Mouse (Mus musculus) ovary, postnatal 10 days (tissue): ENCODE results near the gene Xdh.

Source experiments
- DNase-seq: peaks from one replicate; pipeline ENCODE4 v3.0.0; 2022; ENCODE audit warnings: low spot score

The Xdh gene

DNA sequence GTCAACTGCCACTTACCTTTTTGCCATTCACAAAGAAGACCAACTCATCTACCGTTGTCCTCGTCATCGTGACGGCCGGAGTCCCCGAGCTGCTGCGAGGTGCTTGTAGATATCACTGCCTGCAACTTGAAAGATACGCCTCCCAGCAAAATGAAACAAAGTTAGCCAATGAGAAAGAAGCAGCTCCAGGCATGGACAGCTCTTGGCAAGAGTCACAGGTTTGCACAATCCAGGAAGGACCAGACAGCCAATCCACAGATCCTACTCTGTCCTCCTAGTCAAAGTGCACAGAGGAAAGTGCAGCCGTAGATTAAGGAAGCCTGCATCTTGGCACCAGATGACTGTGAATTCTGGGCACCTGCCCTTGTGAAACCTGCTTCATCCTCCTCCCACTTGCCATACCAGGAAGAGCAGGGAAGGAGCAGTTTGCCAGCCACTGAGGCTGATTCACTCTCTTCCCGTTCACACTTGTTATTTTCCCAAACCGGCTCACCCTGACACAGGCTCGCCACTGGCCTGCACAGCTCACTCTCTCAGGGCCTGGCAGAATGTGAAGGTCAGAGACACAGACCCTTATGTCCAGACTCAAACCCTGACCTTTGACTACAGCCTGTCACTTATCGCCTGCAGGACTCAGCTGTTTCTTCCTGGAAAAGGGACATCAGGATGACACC lies at the start of gene Xdh:
Gene Xdh (minus strand): TSS at position 135 of the 674 bp plus-strand sequence.
- no peak for DNase-seq

DNA sequence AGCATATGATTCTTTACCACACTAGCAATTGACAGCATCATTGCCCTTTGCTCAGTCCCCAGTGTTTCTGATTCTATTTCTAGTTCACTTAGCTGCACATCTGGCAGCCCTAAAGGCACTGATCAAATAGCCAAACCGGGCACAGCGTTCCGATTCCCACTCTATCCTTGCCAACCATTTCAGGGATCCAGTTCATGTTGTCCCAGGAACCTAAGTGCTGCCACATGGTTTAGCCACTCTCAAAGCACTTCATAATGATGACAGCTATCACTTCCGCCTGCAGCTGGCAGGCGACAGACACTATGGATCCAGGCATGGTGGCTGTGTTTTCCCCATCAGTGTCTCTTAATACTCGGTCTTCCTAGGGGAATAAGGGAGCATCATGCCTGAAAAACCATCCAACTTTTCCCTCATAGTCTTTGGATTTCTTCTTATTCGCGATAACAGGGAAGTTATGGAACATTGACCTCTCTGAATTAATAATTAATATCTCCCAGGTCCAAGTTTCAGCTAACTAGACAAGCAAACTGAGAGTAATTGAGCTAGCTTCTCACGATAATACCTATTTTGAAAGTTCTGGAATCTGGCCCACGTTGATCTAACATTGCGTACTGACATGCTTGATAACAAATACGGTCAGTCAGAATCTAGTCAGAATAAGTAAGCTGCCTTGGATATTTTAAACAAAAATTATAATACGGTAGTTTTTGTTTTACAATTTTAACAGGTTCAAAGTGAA lies 46.1 kb upstream of the Xdh start:
- no peak for DNase-seq

DNA sequence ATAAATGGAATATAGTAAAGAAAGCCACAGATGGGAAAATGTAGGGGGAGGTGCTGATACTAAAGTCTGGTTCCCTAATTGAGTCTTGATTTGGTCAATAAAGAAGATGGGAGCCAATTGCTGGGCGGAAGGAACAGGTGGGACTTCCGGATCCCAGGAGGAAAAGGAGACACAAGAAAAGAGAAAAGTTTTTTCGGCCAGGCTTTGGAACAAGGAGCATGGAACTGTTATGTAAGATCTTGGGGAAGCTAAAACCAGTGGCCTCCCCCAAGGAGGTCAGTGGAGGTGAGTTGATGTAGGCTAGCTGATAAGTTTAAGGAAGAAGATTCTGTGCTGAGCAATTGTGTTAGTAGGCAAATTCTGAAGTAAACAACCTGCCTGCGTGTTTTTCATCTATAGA lies 41.3 kb upstream of the Xdh start:
- no peak for DNase-seq

DNA sequence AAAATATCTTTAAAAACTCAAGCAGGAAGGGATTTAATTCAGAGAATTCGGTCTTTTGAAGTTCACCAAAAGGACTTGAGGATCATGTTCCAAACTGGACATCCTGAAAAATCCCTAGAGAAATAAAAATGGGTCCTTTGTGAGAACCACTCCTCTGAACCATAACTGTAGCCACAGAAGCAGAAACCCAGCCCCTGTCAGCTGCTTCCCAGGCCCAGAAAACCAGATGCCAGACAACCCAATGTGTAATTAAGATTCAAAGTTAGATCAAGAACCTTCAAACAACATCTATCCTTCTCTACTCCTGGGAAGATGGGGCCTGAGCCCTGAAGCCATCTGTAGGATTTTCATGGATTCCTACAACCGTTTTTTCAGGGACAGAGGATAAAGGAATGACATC lies 36.6 kb upstream of the Xdh start:
- DNase-seq: no peak

DNA sequence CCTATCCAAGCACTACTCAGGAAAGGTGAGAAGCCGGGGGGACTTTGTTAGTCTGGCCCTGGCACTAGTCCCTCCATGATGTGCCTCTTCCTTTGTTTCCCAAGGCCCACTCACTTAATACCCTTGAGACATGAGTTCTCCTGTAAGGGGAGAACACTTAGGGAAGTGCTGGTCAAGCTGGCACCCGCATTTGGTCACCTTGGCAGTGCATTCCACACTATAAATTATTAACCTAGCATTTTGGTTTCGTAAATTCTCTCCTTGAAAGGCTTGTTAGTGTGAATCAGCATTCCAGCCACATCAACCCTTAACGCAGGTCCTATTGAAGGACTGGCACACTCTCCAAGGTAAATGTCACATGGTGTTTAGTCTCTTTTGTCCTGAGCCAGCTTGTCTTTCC lies 35.9 kb upstream of the Xdh start:
- DNase-seq: no peak

DNA sequence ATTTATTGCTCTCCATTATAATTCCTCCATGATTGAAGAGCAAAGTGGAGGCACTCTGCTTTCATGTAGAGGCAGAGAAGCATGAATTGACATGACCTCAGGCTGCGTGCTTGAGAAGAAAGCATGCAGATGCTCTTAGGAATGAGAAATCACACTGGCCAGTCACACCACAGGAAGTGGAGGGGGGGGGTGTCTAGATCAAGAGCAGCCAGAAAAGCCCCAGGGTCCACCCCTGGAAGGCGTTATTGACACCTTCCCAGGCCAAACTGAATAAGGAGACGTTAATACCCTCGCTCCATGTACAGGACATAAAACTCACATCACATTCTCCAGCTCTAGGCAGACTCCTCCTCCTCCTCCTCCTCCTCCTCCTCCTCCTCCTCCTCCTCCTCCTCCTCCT lies 34.5 kb upstream of the Xdh start:
- no peak for DNase-seq

DNA sequence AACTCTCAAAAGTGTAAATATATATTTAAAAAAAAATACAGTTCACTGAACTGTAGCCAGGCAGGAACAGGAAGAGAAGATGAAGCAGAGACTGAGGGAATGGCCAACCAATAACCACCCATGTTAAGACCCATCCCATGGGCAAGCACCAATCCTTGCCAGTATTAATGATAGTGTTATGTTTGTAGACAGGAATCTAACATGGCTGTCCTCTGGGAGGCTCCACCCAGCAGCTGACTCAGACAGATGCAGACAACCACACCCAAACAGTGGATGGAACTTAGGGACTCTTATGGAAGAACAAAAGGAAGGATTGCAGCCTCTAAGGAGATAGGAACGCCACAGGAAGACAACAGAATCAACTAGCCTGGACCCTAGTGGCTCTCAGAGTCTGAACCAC lies 32.9 kb upstream of the Xdh start:
- no peak for DNase-seq

DNA sequence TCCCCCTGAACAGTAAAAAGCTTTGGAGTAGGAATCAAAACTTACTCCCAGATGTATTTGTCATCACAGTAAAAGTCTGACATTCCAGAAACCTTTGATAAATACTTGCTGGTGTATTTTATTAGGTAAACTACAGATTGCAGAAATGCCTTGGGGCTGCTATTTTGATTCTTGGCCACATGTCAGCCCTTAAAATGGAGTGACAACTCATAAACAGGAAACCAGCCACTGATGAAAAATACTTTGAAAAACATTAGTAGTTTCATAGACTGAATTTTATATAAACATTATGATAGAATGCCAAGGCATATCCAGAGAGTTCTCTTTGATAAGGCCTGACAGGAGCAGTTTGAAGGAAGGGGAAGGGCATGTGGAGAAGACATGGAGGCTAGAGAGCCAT lies 26.1 kb upstream of the Xdh start:
- DNase-seq: no peak

DNA sequence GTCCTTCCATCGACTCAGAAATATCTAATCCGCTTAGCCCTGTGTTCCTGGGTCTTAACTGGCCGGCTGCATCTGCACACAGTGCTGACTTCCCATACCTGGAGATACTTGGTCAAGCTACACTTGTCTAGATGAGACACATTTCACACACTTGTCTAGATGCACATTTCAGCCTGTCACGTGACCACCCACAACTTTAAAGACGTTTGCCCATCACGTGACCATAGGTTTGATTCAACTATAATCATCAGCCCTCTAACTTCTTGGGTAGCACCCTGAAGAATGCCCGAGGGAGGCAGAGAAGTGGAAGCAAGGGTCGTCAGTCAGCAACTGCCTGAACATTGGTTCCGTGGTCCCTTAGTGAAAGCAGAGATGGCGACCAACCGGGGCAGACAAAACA lies 22.7 kb upstream of the Xdh start:
- DNase-seq: no peak

DNA sequence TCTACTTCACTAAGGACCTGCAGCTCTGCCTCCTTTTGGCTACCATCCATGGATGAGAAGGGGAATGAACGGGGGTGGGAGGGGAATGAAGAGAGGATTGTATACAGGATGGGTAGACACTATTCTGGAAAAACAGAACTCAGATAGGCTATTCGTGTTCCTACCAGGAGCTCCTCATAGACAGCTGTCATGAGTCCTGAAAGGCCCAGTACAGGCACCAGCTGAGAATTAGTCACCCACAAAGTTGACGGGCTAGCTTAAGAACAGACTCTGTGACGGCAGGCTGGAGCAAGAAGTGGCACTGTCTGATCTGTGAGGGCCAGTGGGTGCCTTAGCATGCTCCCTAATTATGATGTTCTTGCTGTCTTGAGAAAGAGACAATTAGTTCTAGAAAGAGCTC lies 21.3 kb upstream of the Xdh start:
- no peak for DNase-seq

DNA sequence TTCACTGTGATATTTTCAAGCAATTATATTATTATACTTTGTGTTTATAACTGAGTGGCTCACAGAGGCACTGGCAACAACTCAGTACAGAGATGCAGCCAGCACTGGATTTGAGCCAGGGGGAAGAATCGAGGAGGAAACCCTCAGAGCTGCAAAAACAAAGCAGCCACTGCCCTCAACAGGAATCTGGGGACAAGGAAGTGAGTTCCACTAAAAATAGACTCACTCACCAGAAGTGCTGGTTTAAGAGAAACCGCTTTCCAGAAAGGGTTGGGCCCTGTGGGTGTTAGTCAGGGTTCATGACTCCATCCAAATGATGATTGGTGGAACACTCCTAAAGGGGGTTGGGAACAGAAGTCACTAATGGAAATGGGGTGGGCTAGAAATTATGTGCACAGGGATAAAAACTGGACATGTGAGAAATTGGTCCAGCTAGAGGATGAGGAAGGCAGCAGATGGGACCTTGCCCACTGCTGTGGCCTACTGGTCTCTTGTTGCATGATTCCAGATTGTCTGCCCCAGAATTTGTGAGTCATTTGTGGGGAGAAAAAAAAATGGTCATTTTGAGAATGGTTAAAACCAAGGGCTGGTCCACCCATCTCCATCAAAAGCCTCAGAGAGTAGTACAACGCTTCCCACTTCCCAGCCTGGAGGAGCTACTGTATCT lies 20.5 kb upstream of the Xdh start:
- DNase-seq: no peak

DNA sequence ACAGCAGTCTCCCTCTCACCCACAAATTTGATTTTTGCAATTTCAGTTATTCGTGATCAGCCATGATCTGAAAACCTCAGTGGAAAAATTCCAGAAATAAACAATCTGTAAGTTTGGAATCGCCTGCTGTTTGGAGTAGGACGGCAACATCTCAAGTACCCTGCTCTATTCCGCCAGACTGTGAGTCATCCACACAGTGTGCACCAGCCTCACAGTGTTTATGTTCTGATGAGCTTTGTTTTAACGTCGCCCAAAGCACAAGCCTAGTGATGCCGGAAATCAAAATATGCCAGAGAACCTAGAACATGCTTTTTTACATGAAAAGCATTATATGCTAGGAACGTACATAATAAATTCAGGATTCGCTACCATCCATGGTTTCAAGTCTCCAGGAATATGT lies 14.9 kb upstream of the Xdh start:
- DNase-seq: no peak

DNA sequence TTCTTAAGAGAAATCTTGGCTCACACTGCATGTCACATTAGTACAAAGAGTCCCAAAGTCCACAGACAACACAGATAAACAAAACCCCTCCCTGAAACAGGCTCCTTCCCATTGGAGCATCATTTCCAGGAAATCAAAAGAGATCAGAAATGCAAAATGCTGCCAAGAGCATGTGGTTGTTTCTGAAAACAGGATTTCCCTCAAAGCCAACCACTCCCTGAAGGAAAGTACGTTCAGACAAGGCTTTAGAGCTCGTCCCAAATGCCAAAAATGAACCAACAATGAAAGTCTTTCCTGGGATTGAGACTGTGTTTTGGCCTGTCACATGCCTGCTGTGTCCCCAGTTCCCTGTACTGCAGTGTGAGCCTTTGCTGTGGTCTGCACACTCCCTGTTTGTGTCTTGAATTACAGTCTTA lies 12.6 kb upstream of the Xdh start:
- DNase-seq: no peak

DNA sequence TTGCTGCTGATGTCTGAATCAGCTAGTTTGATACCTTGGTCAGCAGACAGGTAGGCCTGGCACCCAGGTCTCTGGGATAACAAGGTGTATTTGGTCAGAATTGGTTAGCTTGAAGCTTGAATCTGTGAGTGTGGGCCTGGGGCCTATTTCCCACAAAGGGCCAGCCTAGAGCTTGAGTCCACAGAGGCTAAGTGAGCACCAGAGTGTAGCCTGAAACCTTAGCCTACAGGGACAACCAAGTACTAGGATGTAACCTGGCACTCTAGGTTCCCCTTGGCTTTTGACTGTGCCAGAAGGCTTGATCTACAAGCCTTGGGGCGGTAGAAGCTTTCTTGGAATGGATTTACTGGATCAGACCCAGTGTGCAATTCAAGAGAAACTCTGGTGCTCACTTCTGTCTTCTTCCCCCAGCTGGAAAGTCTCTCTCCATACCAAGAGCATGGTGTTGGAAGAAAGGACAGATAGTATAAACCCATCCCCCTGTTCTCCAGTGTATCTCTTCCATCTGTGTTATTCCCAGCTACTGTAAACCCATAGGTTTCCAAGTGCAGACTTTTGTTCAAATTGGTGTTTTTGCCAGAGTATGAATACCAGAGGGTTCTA lies 11.9 kb upstream of the Xdh start:
- DNase-seq: no peak

DNA sequence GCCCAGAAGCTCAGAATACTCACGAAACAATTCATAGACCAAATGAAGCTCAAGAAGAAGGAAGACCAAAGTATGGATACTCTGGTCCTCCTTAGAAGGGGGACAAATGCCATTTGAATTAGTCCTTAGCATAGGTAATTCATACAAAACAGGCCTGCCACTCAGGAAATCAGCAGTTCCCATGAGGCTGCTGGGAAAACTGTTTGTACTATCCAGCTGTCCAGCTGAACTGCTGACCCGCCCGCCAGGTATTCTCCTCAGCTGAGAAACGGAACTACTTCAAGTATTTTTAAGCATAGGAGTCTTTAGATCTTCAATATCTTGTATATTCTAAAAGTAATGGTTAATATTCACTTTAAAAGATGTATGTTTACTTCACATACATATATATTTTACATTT lies 10.7 kb upstream of the Xdh start:
- DNase-seq: no peak

DNA sequence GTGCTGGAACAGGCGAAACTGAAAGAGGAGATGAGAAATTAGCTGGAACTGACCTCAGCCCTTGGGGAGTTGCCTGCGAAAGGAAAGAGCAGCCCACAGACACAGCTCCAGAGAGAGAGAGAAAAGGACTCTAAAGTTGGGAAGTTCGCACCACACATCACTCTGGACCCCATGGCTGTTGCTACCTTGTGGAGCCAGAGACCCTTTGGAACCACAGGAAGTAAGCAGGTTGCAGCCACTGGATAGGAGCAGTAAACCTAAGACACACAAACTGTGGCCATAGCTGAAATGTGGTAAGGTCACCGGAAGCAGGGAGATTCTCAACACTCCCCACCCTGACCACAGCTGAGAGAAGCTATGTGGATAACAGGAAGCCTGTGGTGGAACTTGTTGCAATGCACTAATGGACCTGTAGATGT lies 2.1 kb upstream of the Xdh start:
- DNase-seq: no peak

DNA sequence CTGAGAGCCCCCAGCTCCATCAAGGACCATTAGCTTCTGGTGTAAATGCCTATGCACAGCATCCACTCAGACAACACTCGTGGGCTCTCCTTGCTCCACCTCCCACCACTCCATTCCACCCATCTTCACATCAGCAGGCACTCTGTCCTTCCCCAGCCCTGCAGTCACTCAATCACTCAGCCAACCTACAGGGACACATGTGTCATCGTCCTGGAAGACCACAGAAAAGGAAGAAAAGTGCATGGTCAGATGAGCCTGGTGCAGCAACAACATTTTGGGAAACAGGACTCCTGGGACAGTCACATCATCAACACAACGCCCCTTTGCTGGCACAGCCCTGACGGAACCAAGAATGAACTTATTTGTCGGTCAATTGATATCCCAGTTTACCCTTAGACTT lies 974 bp upstream of the Xdh start:
- no peak for DNase-seq

DNA sequence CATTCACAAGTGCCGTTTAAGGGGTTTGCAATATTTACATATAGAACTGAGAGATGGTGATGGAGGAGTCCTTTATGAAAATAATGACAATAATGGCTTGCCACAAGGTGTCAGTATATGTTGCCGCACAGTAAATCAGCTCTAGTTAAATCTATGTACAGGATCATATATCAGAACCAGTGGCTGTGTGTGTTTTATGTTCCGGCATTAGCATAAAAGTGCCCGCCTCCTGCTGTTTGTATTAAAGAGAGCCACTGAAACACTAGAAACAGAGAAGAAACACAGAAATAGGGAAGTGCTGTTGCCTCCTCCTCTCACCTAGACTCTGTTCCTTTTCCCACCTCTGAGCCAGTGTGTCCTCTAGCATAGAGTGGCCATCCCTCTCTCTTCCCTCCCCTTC lies 498 bp downstream of the Xdh start:
- no peak for DNase-seq

DNA sequence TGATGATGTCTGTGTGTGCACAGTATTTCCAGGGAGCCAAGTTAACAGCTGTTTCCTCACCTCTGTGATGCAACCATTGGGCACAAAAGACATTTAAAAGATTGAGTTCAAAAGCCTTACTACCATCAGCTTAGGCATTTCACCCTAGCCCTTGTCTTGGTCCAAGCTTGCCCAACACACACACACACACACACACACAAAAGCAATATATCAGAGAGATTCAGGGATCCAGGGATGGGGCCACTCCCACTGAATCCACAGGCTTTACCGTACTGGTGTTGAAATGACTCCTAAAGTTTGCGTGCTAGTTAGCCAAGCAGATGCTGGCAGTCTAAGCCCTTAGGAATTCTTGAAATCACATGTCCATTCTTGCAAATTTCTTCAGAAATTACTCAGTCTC lies 1.2 kb downstream of the Xdh start:
- DNase-seq: no peak

DNA sequence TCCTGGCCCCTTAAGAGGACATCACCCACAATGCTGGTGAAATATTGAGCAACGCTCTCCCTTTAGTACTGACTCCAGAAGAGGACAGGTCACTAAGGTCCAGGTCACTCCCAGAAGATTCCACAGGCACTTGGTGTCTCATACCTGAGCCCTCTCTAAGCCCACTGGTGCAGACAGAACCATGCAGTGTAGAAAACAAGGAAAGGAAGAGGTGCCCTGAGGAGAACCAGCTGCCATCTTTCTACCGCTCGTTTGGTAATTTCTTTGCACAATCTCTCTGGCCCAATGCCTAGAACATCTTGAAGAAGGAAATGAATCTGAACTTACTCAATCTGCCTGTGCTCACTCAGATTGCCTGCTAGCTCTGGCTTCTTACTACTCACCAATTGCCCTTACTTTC lies 2.0 kb downstream of the Xdh start:
- no peak for DNase-seq

DNA sequence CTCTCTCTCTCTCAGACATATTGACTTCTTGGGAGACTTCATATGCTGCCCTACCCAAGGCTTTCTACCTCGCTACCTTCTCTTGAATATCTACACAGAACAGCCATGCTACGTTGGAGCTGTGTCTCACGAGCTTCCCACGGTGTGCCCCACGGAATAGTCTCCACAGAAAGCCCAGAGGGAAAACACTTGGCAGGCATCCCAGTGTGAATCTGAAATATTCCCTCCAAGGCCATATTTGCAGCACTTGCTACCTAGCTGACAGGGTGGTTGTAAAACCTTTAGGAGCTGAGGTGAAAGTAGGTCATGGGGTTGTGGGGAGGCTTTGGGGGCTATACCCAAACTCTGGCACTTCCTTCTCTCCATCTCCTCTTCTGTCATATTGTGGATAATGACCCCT lies 3.1 kb downstream of the Xdh start:
- no peak for DNase-seq

DNA sequence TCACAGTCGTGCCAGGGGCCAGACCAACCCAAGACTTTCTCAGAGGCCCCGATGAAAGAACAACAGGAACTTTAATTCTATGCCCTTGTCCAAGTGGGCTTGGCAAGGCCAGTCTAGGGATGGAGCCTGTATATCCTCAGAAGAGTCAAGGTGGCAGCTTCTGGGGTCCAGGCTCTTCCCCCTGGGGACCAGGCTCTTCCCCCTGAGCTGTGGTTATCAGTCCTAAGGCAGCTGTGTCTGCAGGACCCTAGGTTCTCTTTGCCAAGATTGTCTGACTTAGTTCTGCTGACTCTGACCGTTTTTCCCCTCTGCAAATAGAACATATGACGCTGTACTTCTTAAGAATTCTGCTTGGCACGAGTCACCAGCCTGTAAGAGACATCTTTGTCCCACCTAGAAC lies 5.3 kb downstream of the Xdh start:
- no peak for DNase-seq
